Mouse (Mus musculus) liver, embryonic 14.5 days (tissue): Measurements from ENCODE around the gene Trp53bp1.

Source experiments
- CTCF ChIP-seq: IDR thresholded peaks from 2 replicates; pipeline ENCODE4 v1.5.1; 2016; ENCODE audit warnings: antibody characterized with exemption, low read depth, control low read depth
- EP300 ChIP-seq: IDR thresholded peaks from 2 replicates; pipeline ENCODE4 v1.6.1; 2016; ENCODE audit warnings: antibody characterized with exemption, low read depth

DNA sequence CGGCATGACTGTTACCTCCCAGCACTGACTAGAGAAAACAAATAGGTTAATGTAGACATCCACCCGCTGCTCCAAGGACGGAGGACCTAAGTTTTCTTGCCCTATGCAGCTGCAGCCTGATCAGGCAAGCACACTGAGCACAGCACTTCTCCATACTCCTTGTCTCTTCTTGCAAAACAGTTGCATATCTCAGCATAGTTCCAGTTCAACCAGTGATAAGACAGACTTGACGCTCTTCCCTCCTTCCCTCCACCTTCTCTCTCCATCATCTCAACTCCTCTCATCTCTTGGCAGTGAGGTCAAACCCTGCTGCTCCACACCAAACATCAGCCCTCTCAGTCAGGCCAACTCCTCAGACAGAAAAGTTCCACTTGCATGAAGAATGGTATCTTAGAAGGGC is 43.1 kb downstream of the Trp53bp1 start:
- TF ChIP-seq CTCF (no peak), EP300 (no peak)
